Mouse (Mus musculus): Measurements from ENCODE around the gene Ankef1.

DNA sequence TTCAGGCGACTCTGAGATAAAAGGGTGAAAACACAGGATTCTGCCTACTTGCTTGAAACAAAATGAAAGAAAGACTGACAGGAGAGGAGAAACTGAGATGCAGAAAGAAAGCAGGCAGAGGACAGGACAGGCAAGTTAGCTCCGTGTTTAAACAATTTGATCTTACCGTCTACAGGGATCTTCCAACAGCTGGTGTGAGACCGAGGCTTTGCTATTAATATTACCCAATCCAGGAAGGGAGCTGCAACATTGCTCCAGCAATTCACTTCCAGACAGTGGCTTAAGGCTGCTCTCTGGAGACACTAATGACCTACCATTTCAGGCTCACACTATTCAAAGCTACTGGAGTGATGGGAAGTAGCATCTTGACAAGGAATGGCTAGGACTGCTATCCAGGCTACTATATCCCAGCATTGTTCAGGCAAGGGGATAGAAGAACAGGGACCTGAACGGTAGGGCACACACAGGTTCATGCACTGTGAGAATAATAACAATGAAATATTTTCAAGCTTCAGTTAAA, 99.0 kb downstream of the Ankef1 start:
- TF ChIP-seq CTCF (IDR thresholded peaks at IDR 0.05; ENCODE audit: low read depth), result no peak
- TF ChIP-seq EP300 (IDR thresholded peaks at IDR 0.05; ENCODE audit: low read depth), result no peak
